Mouse (Mus musculus) spleen, adult 2 months (tissue): Measurements from ENCODE around the gene Zfp943. TPM values are rescaled to one million over a fixed set of nuclear protein-coding genes. Genes with fewer than 3 reads are reported as not detected.
"Not testable (repeated sequence)": the region's sequence is repeated elsewhere in the genome, so short reads cannot be mapped to it uniquely, and the experiment has no call there.

Source experiments
- DNase-seq, 2 experiments: peaks; one replicate each; pipeline versions ENCODE4 v3.0.0 to v3.0.0-alpha.2; 2012 to 2021; ENCODE audit warnings: low spot score in 2 of 2, low read depth in 1 of 2
- H3K27ac ChIP-seq: fragments of 200-500 bp; 2 replicates; pipeline ENCODE4 v1.5.1; 2012; ENCODE audit warnings: low read length, inconsistent platforms; ENCODE audit not compliant: insufficient read depth
- H3K27me3 ChIP-seq: fragments of 200-500 bp; 2 replicates; pipeline ENCODE4 v1.6.1; 2012; ENCODE audit warnings: mild to moderate bottlenecking, moderate library complexity, low read length, inconsistent platforms; ENCODE audit not compliant: control insufficient read depth, insufficient read depth
- H3K36me3 ChIP-seq: fragments of 200-500 bp; 2 replicates; pipeline ENCODE4 v1.6.1; 2012; ENCODE audit warnings: mild to moderate bottlenecking, low read length, inconsistent platforms; ENCODE audit not compliant: control insufficient read depth, insufficient read depth
- H3K4me1 ChIP-seq: fragments of 200-500 bp; 2 replicates; pipeline ENCODE4 v1.6.1; 2011; ENCODE audit warnings: inconsistent platforms; ENCODE audit not compliant: control insufficient read depth, insufficient read depth, insufficient read length
- H3K4me3 ChIP-seq: fragments of 200-500 bp; 2 replicates; pipeline ENCODE4 v1.5.1; 2011; ENCODE audit warnings: mild to moderate bottlenecking, inconsistent platforms; ENCODE audit not compliant: insufficient read depth, insufficient read length; ENCODE audit errors: extremely low read depth
- CTCF ChIP-seq: fragments of 200-500 bp; IDR thresholded peaks from 2 replicates; pipeline ENCODE4 v1.5.1; 2011; ENCODE audit warnings: mild to moderate bottlenecking, inconsistent platforms; ENCODE audit not compliant: insufficient read depth, insufficient read length, insufficient replicate concordance; ENCODE audit errors: extremely low read depth
- POLR2A ChIP-seq: fragments of 200-500 bp; IDR thresholded peaks from 2 replicates; pipeline ENCODE4 v1.6.1; 2011; ENCODE audit warnings: low read depth, low read length, inconsistent platforms
- WGBS: fragments of 180-500 bp; shearing (Covaris S2); methylation state at CpG from one replicate; pipeline ENCODE4 v1.1.7; 2018; 5-methylcytosine and 5-hydroxymethylcytosine counted together
- polyA plus RNA-seq: library from polyadenylated mRNA; depleted of rRNA; stranded (reverse); fragments of >200 nt; gene quantifications from 2 replicates; pipeline ENCODE4 v1.2.3, GENCODE M21; 2012; rRNA removed

Zfp943 gene
- 4.0 and 5.9 TPM in 2 replicates for polyA plus RNA-seq

DNA sequence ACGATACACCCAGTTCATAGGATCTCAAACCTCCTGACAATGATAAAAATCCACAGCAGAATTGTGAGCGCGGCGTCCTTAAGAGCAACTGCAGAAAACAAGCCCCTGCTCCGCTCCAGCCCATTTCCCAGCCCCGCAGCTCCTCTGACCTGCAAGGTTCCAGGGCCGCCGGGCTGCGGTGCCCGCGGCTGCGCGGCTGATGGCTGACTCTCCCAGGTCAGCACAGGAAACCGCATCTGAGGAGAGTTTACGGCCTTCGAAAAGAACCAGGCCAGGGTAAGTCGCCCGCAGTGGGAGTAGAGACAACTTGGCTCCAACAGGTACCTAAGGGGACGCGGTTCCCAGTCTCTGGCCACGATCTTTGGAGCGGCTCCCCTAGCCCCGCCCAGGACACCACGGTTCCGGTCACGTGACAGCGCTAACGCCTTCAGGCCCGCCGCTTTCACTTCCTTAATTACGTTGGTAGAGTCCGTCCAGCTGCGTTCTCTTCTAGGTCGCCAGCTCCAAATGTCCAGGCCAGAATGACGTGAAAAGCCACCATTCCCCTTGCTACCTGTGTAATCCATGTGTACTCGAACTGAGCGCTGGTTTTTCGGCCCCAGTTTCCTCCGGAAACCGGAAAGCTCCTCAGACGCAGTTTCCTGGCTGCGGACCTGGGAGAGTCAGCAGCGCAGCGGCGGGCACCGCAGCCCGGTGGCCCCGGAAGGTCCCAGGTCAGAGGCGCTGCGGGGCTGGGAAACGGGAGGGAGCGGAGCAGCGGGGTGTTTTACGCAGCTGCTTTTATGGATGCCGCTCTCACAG, at the start of gene Zfp943, which contains the start of gene Zfp942:
TSS of gene Zfp943 (plus strand) at position 446 of the 801 bp plus-strand sequence.
TSS of gene Zfp942 (minus strand) at position 358 of the 801 bp plus-strand sequence.
- WGBS, result under 1% methylated on average over 45 of the region's 55 CpGs
- H3K27me3 ChIP-seq, H3K36me3 ChIP-seq, H3K4me1 ChIP-seq: not testable (repeated sequence)
- Histone ChIP-seq H3K27ac (peak within 1 kb of the TSS; percentile 95), H3K4me3 (peak within 1 kb of the TSS; percentile 87)
- peak; percentile 52 to 63 for DNase-seq

DNA sequence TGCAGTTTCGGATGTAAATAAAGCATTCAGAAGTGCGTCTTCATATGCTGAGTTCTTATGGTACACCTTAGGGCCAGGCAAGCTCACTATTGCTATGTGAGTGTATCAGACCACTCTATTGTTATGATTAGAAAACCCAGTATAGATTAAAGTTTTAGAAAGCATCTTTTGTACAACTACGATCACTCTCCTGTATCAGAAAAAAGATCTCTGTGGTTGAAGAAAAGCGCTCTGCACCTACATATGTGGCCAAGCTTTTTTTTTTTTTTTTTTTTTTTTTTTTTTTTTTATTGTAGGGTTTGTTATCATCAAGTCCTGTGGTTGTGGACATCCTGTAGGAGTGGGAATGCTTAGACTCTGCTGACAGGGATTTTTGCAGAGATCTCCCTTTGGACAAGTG, 950 bp downstream of the Zfp943 start:
- Histone ChIP-seq H3K27ac (no peak overlapping the region), H3K4me3 (peak overlapping the region; percentile 27; the same call in 1 of the 2 replicates), H3K4me1 (peaks cover 2% of the 10 kb centered on the region; the same call in 1 of the 2 replicates), H3K27me3 (no peaks in the 10 kb centered on the region), H3K36me3 (no peaks in the 10 kb centered on the region)
- TF ChIP-seq CTCF (no peak), POLR2A (no peak)
- no peak for DNase-seq
- WGBS, result 21% methylated on average over 4 of the region's 4 CpGs

DNA sequence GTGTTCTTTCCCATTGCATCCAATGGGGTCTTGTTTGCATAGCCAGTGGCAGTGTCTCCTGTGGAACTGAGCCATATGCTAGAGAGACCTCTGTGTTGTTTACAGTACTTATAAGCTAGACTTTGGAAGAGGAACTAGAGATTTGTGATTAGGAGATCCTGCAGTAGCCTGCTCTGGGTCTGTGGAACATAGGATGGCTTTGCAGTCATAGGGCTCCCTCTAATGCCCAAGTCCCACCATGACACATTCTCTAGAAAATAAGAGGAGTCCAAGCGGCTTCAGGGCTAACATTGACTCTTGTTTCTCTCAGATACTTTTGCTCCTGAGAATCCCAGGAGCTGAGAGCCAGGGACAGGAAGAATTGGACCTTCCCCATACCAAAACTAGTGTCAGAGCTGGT, 73.2 kb downstream of the Zfp943 start:
- H3K36me3 ChIP-seq, H3K27ac ChIP-seq, H3K4me1 ChIP-seq, H3K4me3 ChIP-seq, H3K27me3 ChIP-seq, DNase-seq: not testable (repeated sequence)
- peak; percentile 6; the same call in 1 of the 2 replicates for TF ChIP-seq CTCF
- WGBS, result 23% methylated on average over 1 of the region's 1 CpGs

DNA sequence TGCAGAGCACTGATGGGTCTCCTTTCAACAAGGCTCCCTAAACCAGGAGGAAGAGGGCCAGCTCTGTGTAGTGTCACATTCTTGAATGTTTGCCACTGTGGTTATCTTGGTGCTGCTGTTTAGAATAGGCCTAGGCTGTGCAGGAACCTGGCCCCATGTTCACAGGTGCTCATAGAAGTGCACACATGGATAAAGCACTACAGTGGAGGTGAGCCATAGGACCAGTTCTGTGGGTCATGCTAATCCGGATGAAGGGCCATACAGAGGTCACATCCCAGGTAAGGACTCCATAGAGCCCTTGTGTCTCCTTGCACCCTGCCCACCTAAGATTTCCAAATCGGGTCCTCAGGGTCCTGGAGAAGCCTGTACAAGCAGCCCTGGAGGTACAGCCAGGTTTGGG, 87.1 kb downstream of the Zfp943 start:
- Histone ChIP-seq H3K36me3 (no peaks in the 10 kb centered on the region), H3K27ac (no peak overlapping the region), H3K4me3 (no peak overlapping the region), H3K27me3 (no peaks in the 10 kb centered on the region), H3K4me1 (no peaks in the 10 kb centered on the region)
- no peak for TF ChIP-seq CTCF
- TF ChIP-seq POLR2A, result no peak
- 74% methylated on average over 2 of the region's 2 CpGs for WGBS
- DNase-seq, result no peak

DNA sequence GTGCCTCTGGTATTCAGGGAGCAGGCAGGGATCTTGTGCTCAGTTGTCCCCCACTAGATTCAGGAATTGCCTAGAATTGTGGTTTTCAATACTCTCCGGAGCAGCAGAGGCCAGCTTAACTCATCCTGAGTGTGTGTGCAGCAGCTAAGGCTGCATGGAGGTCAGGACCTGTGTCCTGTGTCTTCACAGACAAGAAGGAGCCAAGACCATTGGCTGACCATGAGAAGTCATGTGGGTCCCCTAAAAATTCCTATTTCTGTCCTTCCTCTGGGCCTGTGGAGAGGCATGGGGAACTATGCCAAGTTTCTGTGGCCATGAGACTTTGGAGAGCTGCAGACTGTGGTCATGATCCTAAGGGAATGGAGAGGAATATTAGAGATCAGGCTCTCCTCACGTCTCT, 90.9 kb downstream of the Zfp943 start:
- H3K27ac ChIP-seq, result no peak overlapping the region
- no peaks in the 10 kb centered on the region for H3K27me3 ChIP-seq
- H3K4me1 ChIP-seq, result no peaks in the 10 kb centered on the region
- H3K36me3 ChIP-seq, result no peaks in the 10 kb centered on the region
- TF ChIP-seq CTCF, result no peak
- TF ChIP-seq POLR2A, result no peak
- no peak overlapping the region for H3K4me3 ChIP-seq
- no peak for DNase-seq
- WGBS, result 83% methylated on average over 2 of the region's 2 CpGs

DNA sequence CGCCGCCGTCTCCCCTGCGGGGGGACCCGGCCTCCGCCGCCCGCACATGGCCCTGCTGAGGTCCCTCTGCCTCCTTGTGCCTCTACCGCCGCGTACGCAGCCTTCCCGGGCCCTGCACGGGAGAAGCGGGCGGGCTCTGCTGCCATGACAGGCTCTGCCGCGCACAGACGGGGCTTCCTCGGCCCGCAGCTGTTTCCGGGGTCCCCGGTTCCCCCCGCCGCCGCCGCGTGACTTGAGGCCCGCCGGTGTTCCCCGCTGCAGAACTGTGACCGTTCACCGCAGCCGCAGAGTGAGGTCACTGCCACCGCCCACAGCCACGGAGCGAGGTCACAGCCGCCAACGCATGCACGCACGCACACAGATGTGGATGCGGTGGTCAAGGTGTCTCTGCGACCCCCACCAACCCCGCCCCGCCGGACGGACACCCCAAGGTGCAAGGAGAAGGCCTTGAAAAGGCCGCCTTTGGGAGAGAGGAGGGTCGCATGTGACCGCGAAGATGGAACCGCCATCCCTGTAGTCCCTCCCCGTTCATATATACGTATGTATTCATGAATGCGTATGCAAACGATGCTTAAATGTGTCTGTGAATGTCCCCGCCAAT, 118.8 kb downstream of the Zfp943 start:
- 6% methylated on average over 57 of the region's 57 CpGs for WGBS
- H3K4me3 ChIP-seq, result peak overlapping the region; percentile 44; the same call in 1 of the 2 replicates
- peaks cover 7% of the 10 kb centered on the region for H3K27me3 ChIP-seq
- H3K4me1 ChIP-seq, result peaks cover 3% of the 10 kb centered on the region; the same call in 1 of the 2 replicates
- H3K36me3 ChIP-seq, result no peaks in the 10 kb centered on the region
- H3K27ac ChIP-seq, result no peak overlapping the region
- TF ChIP-seq POLR2A (no peak), CTCF (no peak)
- DNase-seq, result peak; percentile 1 to 16

DNA sequence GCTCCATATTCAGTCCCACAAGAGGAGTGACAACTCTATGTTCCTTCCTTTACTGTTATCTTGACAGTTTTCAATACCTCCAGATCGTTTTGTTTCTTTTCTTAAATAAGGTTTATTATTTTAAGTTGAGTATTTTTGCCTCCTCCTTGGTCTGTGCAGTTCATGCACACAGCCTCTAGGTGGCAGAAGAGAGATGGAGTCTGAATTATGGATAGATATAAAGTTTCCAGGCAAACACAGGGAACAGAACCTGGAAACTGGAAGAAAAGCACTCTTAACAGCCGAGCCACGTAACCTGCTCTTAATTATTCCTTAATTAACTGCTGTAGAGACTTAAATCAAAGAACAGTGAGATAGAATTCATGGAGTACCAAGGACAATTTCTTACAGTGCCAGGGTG, 120.9 kb downstream of the Zfp943 start:
- H3K27ac ChIP-seq, H3K27me3 ChIP-seq, H3K4me1 ChIP-seq, H3K36me3 ChIP-seq, DNase-seq, H3K4me3 ChIP-seq: not testable (repeated sequence)
- 14% methylated on average over 3 of the region's 3 CpGs for WGBS
